Mouse (Mus musculus) thymus, adult 2 months (tissue): ENCODE data around the gene Pcgf5.

Experiments
- CTCF ChIP-seq: fragments of 200-500 bp; IDR thresholded peaks from 2 replicates; pipeline ENCODE4 v1.5.1; 2012; ENCODE audit warnings: mild to moderate bottlenecking, control low read depth, low read length, moderate library complexity, borderline replicate concordance; ENCODE audit not compliant: control insufficient read depth, poor library complexity, insufficient read depth; ENCODE audit errors: extremely low read depth
- POLR2A ChIP-seq: fragments of 200-500 bp; IDR thresholded peaks from 2 replicates; pipeline ENCODE4 v1.6.1; 2012; ENCODE audit warnings: mild to moderate bottlenecking, low read length, control low read depth, moderate library complexity; ENCODE audit not compliant: control insufficient read depth, poor library complexity, insufficient read depth; ENCODE audit errors: extremely low read depth

GRCm38 (mm10) chr19:36347376-36347775 is 733 bp upstream of the Pcgf5 start:
- no peak for TF ChIP-seq POLR2A
- TF ChIP-seq CTCF, result no peak
